Mouse (Mus musculus): ENCODE measurements around the gene Slc12a3.

DNA sequence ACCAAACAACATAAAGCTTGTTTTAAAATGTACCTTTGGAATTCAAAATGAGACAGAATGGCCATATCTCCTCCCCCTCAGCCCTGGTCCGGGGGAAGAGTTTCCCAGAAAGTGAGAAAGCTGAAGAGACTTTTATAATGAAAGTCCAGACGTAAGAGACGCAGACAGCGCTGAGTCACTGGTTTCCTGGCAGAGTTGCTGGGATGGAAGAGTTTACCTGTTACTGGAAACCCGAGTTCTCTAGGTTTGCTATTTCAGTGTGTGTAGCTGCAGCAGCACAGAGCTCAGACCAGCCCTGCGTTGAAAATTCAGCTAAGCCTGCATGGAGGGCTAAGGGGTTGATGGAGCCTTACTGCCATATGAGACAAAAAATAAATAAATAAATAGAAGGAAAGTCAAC lies 6.0 kb upstream of the Slc12a3 start:
- TF ChIP-seq POLR2A (IDR thresholded peaks at IDR 0.05; ENCODE audit: control insufficient read depth in 1 of 2, insufficient read depth in 1 of 2, low read depth in 1 of 2, low read length in 2 of 2, poor library complexity in 1 of 2) (no peak), JUND (IDR thresholded peaks at IDR 0.05; ENCODE audit: low read depth, low read length) (no peak), ZNF384 (IDR thresholded peaks at IDR 0.05; ENCODE audit: low read depth, low read length) (no peak), MAZ (IDR thresholded peaks at IDR 0.05; ENCODE audit: low read depth, low read length) (no peak), RCOR1 (IDR thresholded peaks at IDR 0.05; ENCODE audit: low read depth, low read length) (no peak), CTCF (IDR thresholded peaks at IDR 0.05 in 2 of 3, conservative IDR thresholded peaks at IDR 0.05 in 1 of 3; ENCODE audit: control insufficient read depth in 1 of 3, insufficient read depth in 1 of 3, low read depth in 2 of 3, low read length in 3 of 3, poor library complexity in 1 of 3, severe bottlenecking in 1 of 3) (no peak), SMC3 (IDR thresholded peaks at IDR 0.05; ENCODE audit: low read depth, low read length) (no peak)
